Mouse (Mus musculus): ENCODE measurements at regions not wholly inside any gene's neighbourhood (a gene's known extent, or its start where the extent isn't known, plus 50 kb on each side); places are given as distances from the start of the nearest gene placed in this dataset.

DNA sequence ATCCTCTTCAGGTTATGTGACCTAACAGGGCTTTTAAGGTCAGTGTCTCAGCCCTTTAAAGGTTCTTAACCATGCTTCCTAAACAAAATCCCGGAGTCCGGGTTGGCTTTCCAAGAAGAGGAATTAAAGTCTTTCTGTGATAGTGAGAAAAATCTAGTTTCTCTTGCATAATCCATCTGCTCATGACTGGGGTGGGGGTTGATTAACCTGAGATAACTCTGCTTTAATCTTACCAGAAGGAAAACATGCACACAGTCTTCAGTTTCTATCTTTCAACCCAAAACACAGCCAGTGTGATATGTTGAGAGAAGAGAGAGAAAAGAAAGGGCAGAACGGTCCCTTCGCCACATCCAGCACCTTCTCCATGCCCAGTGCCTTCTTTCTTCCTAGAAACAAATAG lies 508.8 kb downstream of the Pdcd6ip start:
- Histone ChIP-seq H3ac (ENCODE audit: control insufficient read depth, insufficient read length) (no peak overlapping the region), H3K36me3 (ENCODE audit: control insufficient read depth, insufficient read depth) (no peaks in the 10 kb centered on the region), H3K27me3 (ENCODE audit: control insufficient read depth, insufficient read depth, insufficient read length) (no peaks in the 10 kb centered on the region), H3K4me3 (no peak overlapping the region), H3K4me2 (ENCODE audit: low read depth) (no peak overlapping the region), H3K79me2 (ENCODE audit: control insufficient read depth, insufficient read depth) (no peaks in the 10 kb centered on the region)
- TF ChIP-seq E2F4 (IDR thresholded peaks at IDR 0.05; ENCODE audit: insufficient read depth) (no peak), CEBPB (IDR thresholded peaks at IDR 0.05; ENCODE audit: insufficient read depth, poor library complexity, severe bottlenecking) (no peak), MYOD1 (IDR thresholded peaks at IDR 0.05; ENCODE audit: control insufficient read depth in 1 of 3, insufficient read length in 2 of 3, low read depth in 2 of 3) (no peak), MAX (IDR thresholded peaks at IDR 0.05; ENCODE audit: low read depth) (no peak), MYOG (IDR thresholded peaks at IDR 0.05; ENCODE audit: control insufficient read depth in 1 of 3, insufficient read depth in 1 of 3, insufficient read length in 2 of 3, low read depth in 2 of 3) (no peak), USF1 (IDR thresholded peaks at IDR 0.05; ENCODE audit: low read depth) (no peak), REST (IDR thresholded peaks at IDR 0.05; ENCODE audit: insufficient read depth, insufficient read length) (no peak), TCF12 (IDR thresholded peaks at IDR 0.05; ENCODE audit: insufficient read depth, poor library complexity, severe bottlenecking) (no peak), POLR2A (IDR thresholded peaks at IDR 0.05; ENCODE audit: insufficient read length, low read depth) (no peak), SRF (IDR thresholded peaks at IDR 0.05; ENCODE audit: control insufficient read depth, insufficient read length, low read depth) (no peak)

DNA sequence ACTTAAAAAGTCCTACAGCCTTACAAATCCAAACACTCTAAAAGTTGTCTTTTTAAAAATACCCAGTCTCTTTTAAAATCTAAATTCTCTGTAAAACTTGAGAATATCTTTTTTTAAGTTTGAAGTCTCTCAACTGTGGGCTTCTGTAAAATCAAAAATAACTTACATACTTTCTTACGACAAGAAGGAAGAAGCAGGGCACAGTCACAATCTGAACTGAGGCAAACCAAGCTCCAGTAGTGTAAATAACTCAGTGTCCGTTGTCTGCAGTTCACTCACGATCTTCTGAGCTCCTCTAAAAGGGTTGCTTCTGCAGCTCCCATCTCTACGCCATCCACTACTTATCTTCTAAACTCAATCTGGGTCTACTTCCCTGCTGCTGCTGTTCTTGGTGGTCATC lies 512.5 kb downstream of the Pdcd6ip start:
- H3K4me3 ChIP-seq, result no peak overlapping the region
- H3K27me3 ChIP-seq (ENCODE audit: control insufficient read depth, insufficient read depth, insufficient read length), result no peaks in the 10 kb centered on the region
- TF ChIP-seq POLR2AphosphoS2 (IDR thresholded peaks at IDR 0.05; ENCODE audit: insufficient read length, low read depth) (no peak), CEBPB (IDR thresholded peaks at IDR 0.05; ENCODE audit: insufficient read depth, poor library complexity, severe bottlenecking) (no peak), MAX (IDR thresholded peaks at IDR 0.05; ENCODE audit: low read depth) (no peak), MYOD1 (IDR thresholded peaks at IDR 0.05; ENCODE audit: control insufficient read depth in 1 of 3, insufficient read length in 2 of 3, low read depth in 2 of 3) (no peak)
- no peak overlapping the region for H3ac ChIP-seq (ENCODE audit: control insufficient read depth, insufficient read length)
- no peaks in the 10 kb centered on the region for H3K79me2 ChIP-seq (ENCODE audit: control insufficient read depth, insufficient read depth)
- no peak overlapping the region for H3K4me2 ChIP-seq (ENCODE audit: low read depth)
- H3K36me3 ChIP-seq (ENCODE audit: control insufficient read depth, insufficient read depth), result no peaks in the 10 kb centered on the region

DNA sequence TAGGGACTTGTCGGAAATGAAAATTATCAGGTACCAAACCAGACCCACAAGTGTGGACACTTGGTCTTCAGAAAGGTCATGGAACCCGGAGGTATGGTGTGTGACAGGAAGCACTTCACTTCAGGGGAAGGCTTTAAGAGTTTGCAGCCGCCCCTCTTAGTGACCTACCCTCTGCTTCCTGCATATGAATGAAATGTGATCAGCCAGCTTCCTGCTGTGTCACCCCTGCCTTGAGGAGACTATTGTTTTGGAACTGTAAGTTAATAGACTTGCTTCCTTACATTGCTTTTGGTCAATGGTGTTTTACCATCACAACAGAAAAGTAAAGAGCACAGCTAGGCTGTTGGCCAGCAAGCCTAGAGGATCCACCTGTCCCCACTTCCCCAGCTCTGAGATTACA lies 515.3 kb downstream of the Pdcd6ip start:
- no peak overlapping the region for H3K4me3 ChIP-seq
- H3K79me2 ChIP-seq (ENCODE audit: control insufficient read depth, insufficient read depth), result no peaks in the 10 kb centered on the region
- no peak for TF ChIP-seq MAX (IDR thresholded peaks at IDR 0.05; ENCODE audit: low read depth)
- H3K27me3 ChIP-seq (ENCODE audit: control insufficient read depth, insufficient read depth, insufficient read length), result no peaks in the 10 kb centered on the region
- no peak overlapping the region for H3K4me2 ChIP-seq (ENCODE audit: low read depth)
- H3ac ChIP-seq (ENCODE audit: control insufficient read depth, insufficient read length), result no peak overlapping the region
- no peaks in the 10 kb centered on the region for H3K36me3 ChIP-seq (ENCODE audit: control insufficient read depth, insufficient read depth)

DNA sequence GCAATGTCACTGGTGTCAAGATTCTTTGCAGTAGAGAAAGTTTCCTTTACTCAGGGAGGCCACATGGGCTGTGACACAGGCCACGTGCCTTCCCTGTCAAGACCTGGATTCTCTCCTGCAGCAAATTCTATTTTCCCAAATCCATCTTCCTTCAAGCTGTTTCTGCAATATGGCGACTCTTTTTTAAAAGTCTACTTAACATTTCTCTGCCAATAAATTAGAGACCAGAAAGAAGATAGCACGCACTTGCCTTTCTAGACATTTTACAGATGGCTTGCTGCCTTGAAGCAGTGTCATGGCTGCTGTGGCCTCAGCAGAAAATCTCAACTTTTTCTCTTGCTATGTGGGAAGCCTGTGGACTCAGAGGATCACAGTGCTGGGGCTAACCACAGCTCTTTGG lies 516.9 kb downstream of the Pdcd6ip start:
- Histone ChIP-seq H3K36me3 (ENCODE audit: control insufficient read depth, insufficient read depth) (no peaks in the 10 kb centered on the region), H3K4me2 (ENCODE audit: low read depth) (no peak overlapping the region), H3K27me3 (ENCODE audit: control insufficient read depth, insufficient read depth, insufficient read length) (no peaks in the 10 kb centered on the region), H3ac (ENCODE audit: control insufficient read depth, insufficient read length) (no peak overlapping the region), H3K4me3 (no peak overlapping the region), H3K79me2 (ENCODE audit: control insufficient read depth, insufficient read depth) (no peaks in the 10 kb centered on the region)
- TF ChIP-seq MYOG (IDR thresholded peaks at IDR 0.05; ENCODE audit: control insufficient read depth in 1 of 3, insufficient read depth in 1 of 3, insufficient read length in 2 of 3, low read depth in 2 of 3) (no peak), POLR2AphosphoS2 (IDR thresholded peaks at IDR 0.05; ENCODE audit: insufficient read length, low read depth) (no peak), SRF (IDR thresholded peaks at IDR 0.05; ENCODE audit: control insufficient read depth, insufficient read length, low read depth) (no peak), TCF12 (IDR thresholded peaks at IDR 0.05; ENCODE audit: insufficient read depth, poor library complexity, severe bottlenecking) (no peak), POLR2A (IDR thresholded peaks at IDR 0.05; ENCODE audit: insufficient read length, low read depth) (no peak), REST (IDR thresholded peaks at IDR 0.05; ENCODE audit: insufficient read depth, insufficient read length) (no peak), E2F4 (IDR thresholded peaks at IDR 0.05; ENCODE audit: insufficient read depth) (no peak), USF1 (IDR thresholded peaks at IDR 0.05; ENCODE audit: low read depth) (no peak), MYOD1 (IDR thresholded peaks at IDR 0.05; ENCODE audit: control insufficient read depth in 1 of 3, insufficient read length in 2 of 3, low read depth in 2 of 3) (no peak), CEBPB (IDR thresholded peaks at IDR 0.05; ENCODE audit: insufficient read depth, poor library complexity, severe bottlenecking) (no peak), TCF3 (IDR thresholded peaks at IDR 0.05; ENCODE audit: insufficient read length, low read depth) (no peak), MAX (IDR thresholded peaks at IDR 0.05; ENCODE audit: low read depth) (no peak)

DNA sequence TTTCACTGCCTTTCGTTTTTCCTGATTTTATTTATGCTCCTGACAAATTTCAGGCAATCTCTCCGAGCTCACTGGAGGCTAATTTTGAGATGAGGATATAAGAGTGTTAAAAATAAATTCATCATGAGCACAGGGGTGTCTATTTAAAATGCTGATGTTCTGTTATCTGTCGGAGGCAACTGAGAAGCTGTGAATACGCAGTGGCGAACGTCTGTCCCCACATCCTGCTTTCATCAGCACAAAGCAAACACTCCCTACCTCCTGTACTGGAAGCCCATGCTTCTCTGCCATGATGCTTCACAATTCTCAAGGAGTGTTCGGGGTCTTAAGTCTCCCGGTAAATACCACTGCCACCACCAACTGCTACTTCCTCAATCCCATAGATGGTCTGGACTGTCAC lies 526.9 kb downstream of the Pdcd6ip start:
- TF ChIP-seq USF1 (IDR thresholded peaks at IDR 0.05; ENCODE audit: low read depth) (no peak), POLR2A (IDR thresholded peaks at IDR 0.05; ENCODE audit: insufficient read length, low read depth) (no peak), REST (IDR thresholded peaks at IDR 0.05; ENCODE audit: insufficient read depth, insufficient read length) (no peak), MYOD1 (IDR thresholded peaks at IDR 0.05; ENCODE audit: control insufficient read depth in 1 of 3, insufficient read length in 2 of 3, low read depth in 2 of 3) (no peak), SRF (IDR thresholded peaks at IDR 0.05; ENCODE audit: control insufficient read depth, insufficient read length, low read depth) (no peak), MAX (IDR thresholded peaks at IDR 0.05; ENCODE audit: low read depth) (no peak), TCF3 (IDR thresholded peaks at IDR 0.05; ENCODE audit: insufficient read length, low read depth) (no peak), CEBPB (IDR thresholded peaks at IDR 0.05; ENCODE audit: insufficient read depth, poor library complexity, severe bottlenecking) (no peak), POLR2AphosphoS2 (IDR thresholded peaks at IDR 0.05; ENCODE audit: insufficient read length, low read depth) (no peak), MYOG (IDR thresholded peaks at IDR 0.05; ENCODE audit: control insufficient read depth in 1 of 3, insufficient read depth in 1 of 3, insufficient read length in 2 of 3, low read depth in 2 of 3) (no peak)
- Histone ChIP-seq H3K36me3 (ENCODE audit: control insufficient read depth, insufficient read depth) (no peaks in the 10 kb centered on the region), H3K4me2 (ENCODE audit: low read depth) (no peak overlapping the region), H3K79me2 (ENCODE audit: control insufficient read depth, insufficient read depth) (no peaks in the 10 kb centered on the region), H3ac (ENCODE audit: control insufficient read depth, insufficient read length) (no peak overlapping the region), H3K4me3 (no peak overlapping the region), H3K27me3 (ENCODE audit: control insufficient read depth, insufficient read depth, insufficient read length) (no peaks in the 10 kb centered on the region)

Measured in myocyte (in vitro differentiated cells).